Mouse (Mus musculus) Patski (cell line): ENCODE measurements at regions not wholly inside any gene's neighbourhood (a gene's known extent, or its start where the extent isn't known, plus 50 kb on each side); places are given as distances from the start of the nearest gene placed in this dataset.

Experiments used
- ATAC-seq: fragments of 100-300 bp; one replicate; pipeline ENCODE4 v1.8.0; 2021
- CTCF ChIA-PET: fragments of 350-600 bp; sonication (Branson Sonifier 250); formaldehyde crosslinking; loops from one replicate; lab custom pipeline; 2022; ENCODE audit warnings: inconsistent platforms; lab: Charles Lee
- POLR2A ChIA-PET: fragments of 350-600 bp; sonication (Branson Sonifier 250); formaldehyde crosslinking; loops from one replicate; lab custom pipeline; 2022; ENCODE audit warnings: antibody characterized with exemption, inconsistent platforms; lab: Charles Lee
- DNase-seq: peaks from one replicate; pipeline ENCODE4 v3.0.0-alpha.2; 2011; ENCODE audit warnings: low read depth, low spot score
- H3K27me3 ChIP-seq: fragments of 371-371 bp; one replicate; pipeline ENCODE4 v1.5.1; 2021
- CTCF ChIP-seq: fragments of 100-300 bp; IDR thresholded peaks from one replicate; pipeline ENCODE4 v1.5.1; 2021
- in situ Hi-C: fragments of 300-500 bp; cut with MboI; formaldehyde crosslinking; loops from 3 replicates; pipeline ENCODE4 v1.11.1; 2018; ENCODE audit warnings: low pct_unique_long_range_greater_than_20kb, mixed read lengths

DNA sequence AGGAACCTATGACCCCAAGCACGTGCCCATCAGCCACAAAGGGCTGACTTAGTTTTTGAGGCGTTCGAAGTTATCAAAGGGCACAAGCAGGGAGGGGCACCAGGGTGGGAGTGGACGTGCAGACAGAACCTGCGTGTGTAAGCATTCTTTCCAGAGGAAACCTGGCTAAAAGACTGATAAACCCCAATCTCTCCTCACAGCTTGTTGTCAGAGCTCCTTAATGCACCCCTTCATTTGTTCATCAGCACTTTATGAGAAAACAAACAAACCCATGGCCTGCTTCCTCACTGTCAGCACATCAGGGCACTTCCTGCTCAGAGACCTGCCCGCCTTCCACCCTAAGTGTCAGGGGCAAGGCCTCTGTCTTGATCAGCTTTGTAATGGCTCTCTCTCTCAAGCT is 76.6 kb upstream of the Srd5a3 start:
- CTCF ChIA-PET, result no interaction called here
- in situ Hi-C loops, result no loop called here
- DNase-seq (no peak), ATAC-seq (no peak)
- no peak for TF ChIP-seq CTCF
- POLR2A ChIA-PET, result interaction anchor here (0.5 kb wide), 1 partner anchor 12 kb away, joined by 3 read pairs; no protein-coding TSS in a partner anchor
- peaks cover 4% of the 10 kb centered on the region for H3K27me3 ChIP-seq

DNA sequence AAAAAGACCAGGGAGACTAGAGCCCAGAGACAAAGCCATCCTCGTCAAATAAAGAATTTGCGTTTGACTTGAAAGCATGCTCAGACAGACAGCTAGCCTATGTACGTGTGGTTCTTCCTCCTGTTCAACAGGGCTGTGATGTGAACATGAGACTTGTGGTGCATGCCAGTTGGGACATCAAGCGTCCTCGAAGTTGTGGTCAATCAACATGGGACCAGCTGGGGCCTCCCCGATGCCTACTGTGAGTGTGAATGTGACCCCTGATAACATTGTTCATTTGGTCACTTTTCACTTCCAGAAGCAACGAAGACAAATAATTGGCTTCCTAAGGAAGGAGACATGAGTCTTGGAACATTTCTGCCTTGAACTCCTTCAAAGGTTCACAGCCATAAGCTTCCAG is 79.8 kb upstream of the Kdr start:
- TF ChIP-seq CTCF, result no peak
- DNase-seq (no peak), ATAC-seq (no peak)
- CTCF ChIA-PET, result no interaction called here
- POLR2A ChIA-PET, result no interaction called here
- in situ Hi-C loops, result no loop called here
- no peaks in the 10 kb centered on the region for H3K27me3 ChIP-seq

DNA sequence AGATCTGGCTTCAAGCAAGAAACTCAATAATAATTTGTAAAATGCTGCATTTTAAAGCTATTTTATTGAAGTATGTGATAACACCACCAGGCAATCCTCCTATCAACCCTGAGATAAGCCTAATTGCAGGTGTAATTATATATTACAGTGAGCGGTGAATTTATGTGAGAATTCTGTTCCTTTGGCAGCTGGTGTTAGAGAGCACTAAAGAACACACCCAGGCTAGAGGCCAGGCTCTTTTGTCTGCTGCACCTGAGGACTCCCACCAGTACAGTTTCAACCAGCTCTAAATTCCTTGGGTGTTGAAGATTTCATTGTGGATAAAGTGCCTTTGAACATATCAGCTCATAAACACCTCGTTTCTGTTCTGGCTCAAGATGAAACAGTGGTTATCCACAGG is 77.6 kb upstream of the Kdr start:
- H3K27me3 ChIP-seq, result no peaks in the 10 kb centered on the region
- CTCF ChIA-PET, result interaction anchor here (0.7 kb wide), 1 partner anchor 80 kb away, joined by 3 read pairs; no protein-coding TSS in a partner anchor
- POLR2A ChIA-PET, result no interaction called here
- ATAC-seq, result no peak
- in situ Hi-C loops, result no loop called here
- DNase-seq, result no peak
- TF ChIP-seq CTCF, result no peak

DNA sequence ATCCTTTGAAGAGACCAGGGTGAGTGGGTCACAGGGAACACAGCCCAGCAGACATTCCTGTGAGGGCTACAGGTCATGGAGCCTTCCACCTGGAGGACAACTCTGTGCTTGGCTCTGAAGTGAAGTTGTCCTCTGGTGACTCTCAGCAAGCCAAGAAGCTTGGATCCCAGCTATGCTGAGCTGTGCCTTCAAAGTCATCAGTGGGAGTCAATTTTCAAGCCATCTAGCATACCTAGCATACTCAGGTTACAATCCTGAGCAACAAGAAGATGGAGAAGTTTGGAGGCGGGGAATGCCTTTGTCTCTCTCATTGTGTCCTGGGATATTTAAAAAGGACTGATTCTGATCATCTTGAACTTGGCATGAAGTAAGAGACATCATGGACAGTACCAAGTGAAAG is 74.5 kb upstream of the Kdr start:
- in situ Hi-C loops, result no loop called here
- ChIA-PET POLR2A (no interaction called here), CTCF (no interaction called here)
- TF ChIP-seq CTCF, result no peak
- DNase-seq, result no peak
- H3K27me3 ChIP-seq, result no peaks in the 10 kb centered on the region
- ATAC-seq, result no peak

DNA sequence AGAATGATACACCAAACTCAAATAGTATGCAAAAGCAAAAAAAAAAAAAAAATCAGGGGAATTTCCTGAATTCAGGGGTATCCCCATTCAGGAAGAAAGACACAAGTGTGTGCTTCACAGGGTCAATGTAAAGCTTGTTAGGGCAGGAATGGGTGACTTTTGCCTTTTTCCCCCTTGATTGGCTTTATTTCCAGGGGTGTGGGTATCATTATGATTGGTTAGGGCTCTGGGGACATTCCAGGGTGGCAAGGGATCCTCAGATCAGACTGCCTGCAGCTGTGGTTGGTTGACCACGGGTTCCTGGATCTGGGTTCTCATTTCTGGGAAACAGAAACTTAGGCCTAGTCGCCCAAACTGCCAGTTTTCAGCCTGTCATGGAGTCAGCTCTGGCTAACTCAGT is 73.4 kb upstream of the Kdr start:
- POLR2A ChIA-PET, result interaction anchor here (0.7 to 1.2 kb wide), 2 partner anchors 12 to 17 kb away, joined by 3 to 4 read pairs; no protein-coding TSS in a partner anchor
- in situ Hi-C loops, result no loop called here
- CTCF ChIA-PET, result no interaction called here
- ATAC-seq (no peak), DNase-seq (no peak)
- TF ChIP-seq CTCF, result no peak
- no peaks in the 10 kb centered on the region for H3K27me3 ChIP-seq

DNA sequence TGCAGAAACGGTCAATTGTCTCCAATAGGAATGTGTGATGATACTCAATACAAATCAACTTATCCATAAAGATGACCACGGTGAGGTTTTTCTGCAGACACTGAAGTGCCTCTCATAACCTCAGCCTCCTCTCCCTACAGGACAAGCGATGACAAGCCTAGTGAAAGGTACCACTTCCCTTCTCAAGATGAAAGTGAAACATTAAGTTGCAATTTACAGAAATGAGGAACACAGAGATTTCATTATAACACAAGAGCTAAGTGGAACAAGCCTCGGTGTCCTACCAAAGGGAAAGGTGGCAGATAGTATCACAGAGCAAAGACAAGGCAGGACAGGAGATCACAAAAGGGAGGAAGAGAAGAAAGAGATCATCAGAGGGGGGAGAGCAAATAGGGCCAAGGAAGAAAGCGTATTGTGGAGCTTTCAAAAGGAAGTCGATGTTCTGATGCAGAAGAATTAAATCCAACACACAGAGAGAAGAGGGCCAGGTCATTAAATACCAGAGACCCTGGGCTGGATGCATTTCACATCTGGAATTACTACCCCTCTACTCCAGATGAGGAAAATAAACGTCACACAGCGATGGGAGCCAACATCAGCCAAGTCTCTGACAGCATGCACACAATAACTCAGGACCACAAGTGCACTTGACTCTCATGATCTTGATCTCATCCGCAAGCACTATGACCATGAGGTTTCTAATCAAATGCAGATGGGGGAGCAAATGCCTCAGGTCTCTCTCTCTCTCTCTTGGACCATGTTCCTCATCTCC is 70.0 kb upstream of the Kdr start:
- in situ Hi-C loops, result no loop called here
- no peak for ATAC-seq
- POLR2A ChIA-PET, result no interaction called here
- CTCF ChIA-PET, result no interaction called here
- TF ChIP-seq CTCF, result no peak
- no peak for DNase-seq
- no peaks in the 10 kb centered on the region for H3K27me3 ChIP-seq

DNA sequence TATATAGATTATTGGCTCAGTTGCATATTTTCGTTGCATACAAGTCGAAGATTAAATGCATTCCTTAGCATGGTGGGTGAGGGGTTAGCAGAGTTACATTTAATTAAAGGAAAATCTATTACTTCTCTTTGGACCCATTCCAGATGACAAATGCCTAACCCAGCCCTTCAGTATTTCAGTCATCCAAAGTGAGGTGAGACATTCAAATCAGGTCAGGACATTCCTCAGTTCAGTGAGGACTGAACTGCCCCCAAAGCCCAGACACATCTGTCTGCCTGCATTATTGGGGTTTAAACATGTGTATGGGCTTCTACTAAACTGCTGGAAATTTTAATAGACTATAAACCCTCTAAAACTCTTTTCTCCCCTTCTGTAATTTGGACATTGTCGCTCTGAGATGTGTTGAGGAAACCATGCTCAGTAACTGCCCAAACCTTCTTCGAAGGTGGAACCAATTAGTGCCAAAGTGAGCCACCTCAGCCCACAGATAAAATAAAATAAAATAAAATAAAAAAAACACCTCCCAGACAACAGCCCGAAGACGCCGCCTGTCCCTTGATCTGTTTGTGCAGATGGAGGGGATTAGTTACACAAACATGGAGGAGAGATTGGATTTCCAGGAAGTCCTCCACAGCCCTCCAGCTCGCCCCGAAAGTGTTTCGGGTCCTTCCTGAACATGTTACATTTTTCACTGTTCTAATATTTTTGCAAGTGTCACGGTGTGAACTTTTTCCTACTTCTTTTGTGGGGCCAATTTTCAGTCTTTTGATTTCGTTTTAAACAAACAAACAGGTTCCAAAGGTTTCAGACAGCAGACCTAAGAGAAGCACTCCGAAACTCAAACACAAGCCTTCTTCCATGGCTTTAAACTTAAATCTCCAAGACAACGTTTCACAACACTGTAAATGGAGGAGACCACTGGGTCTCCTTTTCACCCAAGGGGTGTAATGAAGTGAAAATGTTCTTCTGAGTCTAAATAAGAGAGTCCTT is 65.6 kb upstream of the Kdr start:
- ATAC-seq (no peak), DNase-seq (no peak)
- CTCF ChIA-PET, result no interaction called here
- POLR2A ChIA-PET, result no interaction called here
- in situ Hi-C loops, result no loop called here
- TF ChIP-seq CTCF, result no peak
- H3K27me3 ChIP-seq, result no peaks in the 10 kb centered on the region

DNA sequence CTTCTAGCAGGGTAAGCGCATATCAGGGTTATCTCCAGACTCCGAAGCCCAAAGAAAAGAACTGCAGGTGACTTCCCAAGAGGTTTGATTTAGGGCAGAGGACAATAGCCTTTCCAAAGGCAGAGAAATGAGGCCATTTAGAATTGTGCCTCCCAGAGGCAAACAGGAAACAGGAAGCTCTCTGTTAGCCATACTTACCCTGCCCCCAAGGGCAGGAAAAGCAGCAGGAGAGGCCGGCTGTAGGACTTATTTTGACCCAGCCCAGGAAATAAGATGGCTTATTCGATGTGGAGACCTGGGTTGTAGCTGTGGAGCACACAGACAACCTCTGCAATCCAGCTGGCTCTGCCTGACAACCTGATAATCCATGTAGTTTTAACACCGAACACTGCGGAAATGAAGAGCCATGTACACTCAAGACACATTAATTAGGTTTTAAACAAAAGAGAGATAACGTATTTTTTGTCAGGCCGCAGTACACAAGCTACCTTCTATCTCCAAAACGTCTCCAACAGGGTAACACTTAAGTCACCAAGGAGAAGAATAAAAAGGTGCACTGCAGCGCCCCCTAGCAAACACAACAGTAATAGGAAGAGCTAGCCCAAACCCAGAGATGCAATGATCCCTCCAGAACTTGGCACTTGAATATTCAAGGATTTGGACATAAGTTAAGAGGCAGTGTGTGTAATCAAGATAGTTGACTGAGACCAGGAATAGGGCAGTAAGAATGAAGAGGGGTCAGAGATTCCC is 62.4 kb upstream of the Kdr start:
- ATAC-seq (no peak), DNase-seq (no peak)
- peak; percentile 49 for TF ChIP-seq CTCF
- ChIA-PET CTCF (no interaction called here), POLR2A (no interaction called here)
- in situ Hi-C loops, result no loop called here
- H3K27me3 ChIP-seq, result no peaks in the 10 kb centered on the region

DNA sequence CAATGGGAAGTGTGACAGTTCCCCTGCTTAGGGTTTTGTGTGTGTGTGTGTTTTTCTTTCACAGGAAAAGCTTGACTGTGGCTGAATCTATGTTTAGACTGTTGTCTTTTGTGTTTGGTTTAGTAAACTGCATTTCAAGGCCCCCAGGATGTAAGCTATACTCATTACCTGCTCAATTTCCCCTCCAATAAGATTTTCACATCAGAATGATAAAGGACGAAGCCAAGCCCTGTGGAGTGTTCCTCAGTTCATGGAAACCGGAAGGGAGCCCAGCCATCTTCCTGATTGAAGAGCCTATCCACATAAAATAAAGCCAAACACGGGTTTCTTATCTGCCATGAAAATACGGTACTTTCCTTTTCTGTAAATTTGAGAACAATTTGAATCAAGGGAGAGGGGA is 50.5 kb upstream of the Kdr start:
- no peaks in the 10 kb centered on the region for H3K27me3 ChIP-seq
- ATAC-seq (no peak), DNase-seq (no peak)
- ChIA-PET CTCF (no interaction called here), POLR2A (no interaction called here)
- in situ Hi-C loops, result no loop called here
- no peak for TF ChIP-seq CTCF
